Mouse (Mus musculus): Measurements from ENCODE around the gene Vmn1r30. TPM values are rescaled to one million over a fixed set of nuclear protein-coding genes. Genes with fewer than 3 reads are reported as not detected.

The Vmn1r30 gene
- not detected for polyA plus RNA-seq (2015; fragmentation: Illumina TruSeq; extraction: RNeasy Lipid Tissue Mini Kit (QIAGEN cat#74804); ENCODE audit: low read depth, low replicate concordance)

GRCm38 (mm10) chr6:58443285-58443684 is at the start of gene Vmn1r30:
TSS of gene Vmn1r30 (minus strand) at chr6:58443385.

DNA sequence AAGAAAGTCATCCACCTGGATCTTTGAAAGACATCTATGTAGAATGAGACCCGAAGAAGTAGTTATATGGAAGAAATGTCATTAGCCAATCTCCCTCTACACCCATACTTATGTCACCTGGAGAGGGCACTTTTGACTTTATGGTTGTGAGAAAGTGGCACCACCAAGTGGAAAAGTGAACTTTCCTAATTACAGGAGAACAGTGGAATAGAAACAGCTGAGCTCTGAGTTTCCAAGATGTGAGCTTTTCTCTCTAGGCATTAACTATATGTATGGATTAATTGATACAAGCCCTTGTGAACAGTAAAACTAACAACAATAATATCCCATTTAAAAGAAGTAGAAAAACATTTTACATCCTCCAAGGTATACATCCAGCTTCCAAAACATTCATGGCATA is 32.0 kb upstream of the Vmn1r30 start, which contains the start of gene Vmn1r31:
TSS of gene Vmn1r31 (minus strand) at position 101 of the 400 bp plus-strand sequence.

Other genes starting within 250 kb of the Vmn1r30 start
- not detected for gene Vmn1r27, start 224.6 kb downstream of the Vmn1r30 start, polyA plus RNA-seq (2015; fragmentation: Illumina TruSeq; extraction: RNeasy Lipid Tissue Mini Kit (QIAGEN cat#74804); ENCODE audit: low read depth, low replicate concordance)
- not detected for gene Vmn1r28, start 181.3 kb downstream of the Vmn1r30 start, polyA plus RNA-seq (2015; fragmentation: Illumina TruSeq; extraction: RNeasy Lipid Tissue Mini Kit (QIAGEN cat#74804); ENCODE audit: low read depth, low replicate concordance)
- not detected for gene Vmn1r29, start 141.8 kb downstream of the Vmn1r30 start, polyA plus RNA-seq (2015; fragmentation: Illumina TruSeq; extraction: RNeasy Lipid Tissue Mini Kit (QIAGEN cat#74804); ENCODE audit: low read depth, low replicate concordance)
- gene Vmn1r31, start 31.9 kb upstream of the Vmn1r30 start, polyA plus RNA-seq (2015; fragmentation: Illumina TruSeq; extraction: RNeasy Lipid Tissue Mini Kit (QIAGEN cat#74804); ENCODE audit: low read depth, low replicate concordance), result not detected
- 21.8 TPM for gene Abcg2, start 141.1 kb upstream of the Vmn1r30 start, polyA plus RNA-seq (2015; fragmentation: Illumina TruSeq; extraction: RNeasy Lipid Tissue Mini Kit (QIAGEN cat#74804); ENCODE audit: low read depth, low replicate concordance)